Mouse (Mus musculus) brain, embryonic 14.5 days (tissue): Measurements from ENCODE around the gene Phkb.

ENCODE experiments used
- CTCF ChIP-seq: fragments of 200-500 bp; IDR thresholded peaks from 2 replicates; pipeline ENCODE4 v1.5.1; 2012; ENCODE audit warnings: inconsistent platforms, mild to moderate bottlenecking, moderate library complexity, borderline replicate concordance; ENCODE audit not compliant: insufficient read depth, insufficient read length; ENCODE audit errors: extremely low read depth
- POLR2A ChIP-seq: fragments of 200-500 bp; IDR thresholded peaks from 2 replicates; pipeline ENCODE4 v1.6.1; 2012; ENCODE audit warnings: mild to moderate bottlenecking, inconsistent platforms, borderline replicate concordance; ENCODE audit not compliant: poor library complexity, insufficient read depth, insufficient read length, severe bottlenecking; ENCODE audit errors: extremely low read depth

- TF ChIP-seq POLR2A = no peak
- TF ChIP-seq CTCF = no peak
These were observed 95.4 kb downstream of the Phkb start for GRCm38 (mm10) chr8:85936148-85936547.
